In the genomic region with DNA sequence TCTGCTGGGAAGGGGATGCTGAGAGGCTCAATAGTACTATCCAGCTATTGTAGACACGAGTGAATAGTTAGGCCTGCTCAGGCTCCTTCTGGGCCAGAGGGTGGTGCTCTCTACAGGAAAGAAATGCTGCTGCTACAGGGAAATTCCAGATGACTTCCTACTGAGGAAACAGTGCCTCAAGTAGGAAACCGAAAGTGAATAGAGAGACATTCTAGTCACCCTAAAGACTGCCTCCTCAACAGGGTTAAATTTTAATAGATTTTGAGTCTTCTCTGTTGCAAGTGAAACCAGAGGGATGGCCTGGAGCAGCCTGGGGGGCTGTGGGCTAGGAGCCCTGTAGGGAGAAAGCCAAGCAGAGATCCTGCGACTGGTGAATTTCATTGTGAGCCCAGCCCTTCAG, we compare ENCODE assay signal across 9 mouse cellular contexts. TPM values are rescaled to one million over a fixed set of nuclear protein-coding genes. Genes with fewer than 3 reads are reported as not detected.
DNase-seq lines count a peak whose midpoint lies in the region; TF ChIP-seq lines count a peak whose summit lies in the region.
"Had no signal": no experiment of that assay in that cellular context is flagged by ENCODE, and none has a peak within 500 bp of the region (broad histone marks: within the 10 kb centered on the region; RNA-seq: fewer than 3 reads in every experiment).

No protein-coding gene starts in this region.

- 13% methylated on average over 3 of the region's 3 CpGs for WGBS in liver, adult 2 months
- WGBS in heart, embryonic 10.5 days = 22% methylated on average over 3 of the region's 3 CpGs
- WGBS in small intestine, adult 2 months = 2% methylated on average over 3 of the region's 3 CpGs
- 32% methylated on average over 3 of the region's 3 CpGs for WGBS in hindbrain, embryonic 10.5 days

- no peaks in the 10 kb centered on the region for H3K27me3 ChIP-seq in liver, adult 2 months (ENCODE audit: control insufficient read depth, insufficient read depth, low read length)
- H3K27me3 ChIP-seq in heart, embryonic 10.5 days (ENCODE audit: insufficient read depth, poor library complexity, severe bottlenecking) = peaks cover 31% of the 10 kb centered on the region
- H3K27me3 ChIP-seq in small intestine, adult 2 months (ENCODE audit: control insufficient read depth, insufficient read depth, low read length) = no peaks in the 10 kb centered on the region
- H3K27me3 ChIP-seq in hindbrain, embryonic 10.5 days (ENCODE audit: insufficient read depth, poor library complexity, severe bottlenecking) = peaks cover 50% of the 10 kb centered on the region

- no peaks in the 10 kb centered on the region for H3K79me2 ChIP-seq in liver, adult 2 months (ENCODE audit: control insufficient read depth, insufficient read depth, low read length)

- H3K4me3 ChIP-seq in liver, adult 2 months (ENCODE audit: insufficient read depth, low read depth, low read length) = peak overlapping the region; percentile 53
- no peak overlapping the region for H3K4me3 ChIP-seq in heart, embryonic 10.5 days
- peak overlapping the region; percentile 61 for H3K4me3 ChIP-seq in small intestine, adult 2 months (ENCODE audit: low read depth, low read length)
- no peak overlapping the region for H3K4me3 ChIP-seq in hindbrain, embryonic 10.5 days
- H3K4me3 ChIP-seq: limb, embryonic 15.5 days had no signal

- H3K4me1 ChIP-seq in liver, adult 2 months (ENCODE audit: control insufficient read depth, insufficient read depth, low read length) = peaks cover 10% of the 10 kb centered on the region
- H3K4me1 ChIP-seq in heart, embryonic 10.5 days = peaks cover 8% of the 10 kb centered on the region; the same call in 1 of the 2 replicates
- H3K4me1 ChIP-seq in small intestine, adult 2 months (ENCODE audit: control insufficient read depth, insufficient read depth, insufficient read length, low read length) = peaks cover 14% of the 10 kb centered on the region; the same call in 1 of the 2 replicates
- peaks cover 20% of the 10 kb centered on the region for H3K4me1 ChIP-seq in hindbrain, embryonic 10.5 days (replicated peaks)

- no peaks in the 10 kb centered on the region for H3K9me3 ChIP-seq in heart, embryonic 10.5 days
- H3K9me3 ChIP-seq in hindbrain, embryonic 10.5 days = no peaks in the 10 kb centered on the region
- H3K9me3 ChIP-seq: limb, embryonic 15.5 days had no signal

- TF ChIP-seq POLR2A in liver, adult 2 months (IDR thresholded peaks at IDR 0.05; ENCODE audit: extremely low read depth, insufficient read depth, low read length) = no peak
- no peak for TF ChIP-seq POLR2A in small intestine, adult 2 months (IDR thresholded peaks at IDR 0.05; ENCODE audit: low read depth, low read length)

- TF ChIP-seq CTCF in liver, adult 2 months (IDR thresholded peaks at IDR 0.05; ENCODE audit: low read depth, low read length) = no peak
- no peak for TF ChIP-seq CTCF in small intestine, adult 2 months (IDR thresholded peaks at IDR 0.05; ENCODE audit: extremely low read depth, insufficient read length, insufficient replicate concordance, low read depth, low read length)

- peak; percentile 37 for DNase-seq in liver, adult 2 months (ENCODE audit: extremely low read depth, low read depth, low spot score)
- DNase-seq in liver = no peak
- DNase-seq in heart, embryonic 10.5 days (ENCODE audit: low spot score) = no peak
- DNase-seq in kidney, postnatal 25 days = peak; percentile 33 to 59
- no peak for DNase-seq in layer of hippocampus, postnatal 36 days
- no peak for DNase-seq in left cerebral cortex, adult 8-10 months (ENCODE audit: low spot score in 2 of 2)
- no peak for DNase-seq in hindbrain, embryonic 10.5 days (ENCODE audit: low spot score)

- peaks cover 19% of the 10 kb centered on the region for H3K36me3 ChIP-seq in liver, adult 2 months (ENCODE audit: control insufficient read depth, insufficient read depth, low read length)
- H3K36me3 ChIP-seq in heart, embryonic 10.5 days = no peaks in the 10 kb centered on the region
- H3K36me3 ChIP-seq in small intestine, adult 2 months (ENCODE audit: control insufficient read depth, insufficient read depth, low read length) = peaks cover 23% of the 10 kb centered on the region
- no peaks in the 10 kb centered on the region for H3K36me3 ChIP-seq in hindbrain, embryonic 10.5 days
- H3K36me3 ChIP-seq: limb, embryonic 15.5 days had no signal

- H3K9ac ChIP-seq in liver, adult 2 months (ENCODE audit: low read depth, low read length) = peak overlapping the region; percentile 60; the same call in 1 of the 2 replicates
- H3K9ac ChIP-seq: limb, embryonic 15.5 days had no signal

- peak overlapping the region; percentile 80 for H3K27ac ChIP-seq in liver, adult 2 months (replicated peaks; ENCODE audit: insufficient read depth, low read depth, low read length)
- H3K27ac ChIP-seq in heart, embryonic 10.5 days = 0 out of 2 replicates have a peak overlapping the region, but pooled peaks have one; percentile 7
- H3K27ac ChIP-seq in small intestine, adult 2 months (ENCODE audit: insufficient read depth, low read depth, low read length) = peak overlapping the region; percentile 93
- no peak overlapping the region for H3K27ac ChIP-seq in hindbrain, embryonic 10.5 days
- H3K27ac ChIP-seq: limb, embryonic 15.5 days had no signal

RNA-seq across cellular contexts. Expression of a gene that starts 2.2 kb away (rescaled TPM):
- total RNA-seq in liver, adult 2 months (2014; rRNA removed) = 19.5 and 24.5 TPM in 2 replicates
- 3.3 and 4.5 TPM in 2 replicates for polyA plus RNA-seq in liver, adult 2 months (2012; rRNA removed)
- 0.15 and 0.22 TPM in 2 replicates for polyA plus RNA-seq in heart, embryonic 10.5 days (2016; fragmentation: Nextera tagmentation; extraction: Ambion mirVana)
- 4.5 and 17.5 TPM in 2 replicates for polyA plus RNA-seq in small intestine, adult 2 months (2012; rRNA removed)
- total RNA-seq in layer of hippocampus, postnatal 36 days (2021) = 1 to 10 TPM; 1.3 to 1.9 TPM
- 1 to 10 TPM; 1.5 to 3.2 (median 2.4) TPM for total RNA-seq in left cerebral cortex, adult 8-10 months (2022)
- 0.18 and 0.21 TPM in 2 replicates for polyA plus RNA-seq in hindbrain, embryonic 10.5 days (2016; fragmentation: Nextera tagmentation; extraction: Ambion mirVana)

Comparison
In these comparisons a context has a peak if more than half of its experiments do, and no peak if none do; other contexts are left out.
1. DNase-seq: peak in liver, adult 2 months (single experiment) and kidney, postnatal 25 days (2 of 2); none in liver (single experiment), heart, embryonic 10.5 days (single experiment), layer of hippocampus, postnatal 36 days (0 of 2), left cerebral cortex, adult 8-10 months (0 of 2) and hindbrain, embryonic 10.5 days (single experiment).
2. H3K4me3 ChIP-seq: peak in liver, adult 2 months (single experiment) and small intestine, adult 2 months (single experiment); none in heart, embryonic 10.5 days (single experiment) and hindbrain, embryonic 10.5 days (single experiment).